Comparison of ENCODE assay signal across 17 mouse cellular contexts in genomic region chr9:46423184-46423967, GRCm38 (mm10).
A peak's percentile ranks its signal among the peaks of the same experiment; 100 is the strongest.
DNase-seq lines count a peak whose midpoint lies in the region; ATAC-seq and TF ChIP-seq lines count a peak whose summit lies in the region.
"Had no signal": no experiment of that assay in that cellular context is flagged by ENCODE, and none has a peak within 500 bp of the region (broad histone marks: within the 10 kb centered on the region; RNA-seq: fewer than 3 reads in every experiment).

No protein-coding gene starts in this region.

- no peak overlapping the region for H3K9ac ChIP-seq in CH12.LX (ENCODE audit: insufficient read depth, low read depth)
- H3K9ac ChIP-seq in hindbrain, embryonic 14.5 days, result no peak overlapping the region
- no peak overlapping the region for H3K9ac ChIP-seq in intestine, postnatal 0 days (ENCODE audit: low read depth, low read length)
- H3K9ac ChIP-seq: embryonic facial prominence, embryonic 15.5 days; forebrain, postnatal 0 days; heart, embryonic 12.5 days had no signal

- dilution Hi-C loops in CH12.LX (cut with MboI; ENCODE audit: extremely low pct_ligation_motif_present, extremely low pct_unique_long_range_greater_than_20kb, low sequenced_read_pairs), result no loop called here

- peaks cover 2 to 24% of the 10 kb centered on the region in 2 experiments; a peak in 2 of 4 replicates for H3K4me1 ChIP-seq in CH12.LX (ENCODE audit: control insufficient read depth in 1 of 2, insufficient read depth in 2 of 2)
- H3K4me1 ChIP-seq in hindbrain, embryonic 14.5 days (replicated peaks; ENCODE audit: control insufficient read depth, insufficient read depth, low read length), result peaks cover 20% of the 10 kb centered on the region
- no peaks in the 10 kb centered on the region for H3K4me1 ChIP-seq in intestine, postnatal 0 days (replicated peaks; ENCODE audit: control insufficient read depth, insufficient read depth, low read length)
- H3K4me1 ChIP-seq: embryonic facial prominence, embryonic 15.5 days; heart, embryonic 12.5 days had no signal

- H3K36me3 ChIP-seq in CH12.LX (replicated peaks in 1 of 2; ENCODE audit: control insufficient read depth in 1 of 2, insufficient read depth in 1 of 2, low read length in 1 of 2), result no peaks in the 10 kb centered on the region
- H3K36me3 ChIP-seq in hindbrain, embryonic 14.5 days (replicated peaks; ENCODE audit: control insufficient read depth, insufficient read depth), result no peaks in the 10 kb centered on the region
- no peaks in the 10 kb centered on the region for H3K36me3 ChIP-seq in intestine, postnatal 0 days (ENCODE audit: control insufficient read depth, insufficient read depth)
- H3K36me3 ChIP-seq: embryonic facial prominence, embryonic 15.5 days; heart, embryonic 12.5 days had no signal

- no peak for TF ChIP-seq POLR2A in CH12.LX (IDR thresholded peaks at IDR 0.05; ENCODE audit: low read depth, low read length)

- intact Hi-C loops in left cerebral cortex, postnatal 14 days (cut with DNase I), result no loop called here

- H3K27me3 ChIP-seq in CH12.LX (replicated peaks), result no peaks in the 10 kb centered on the region
- H3K27me3 ChIP-seq in hindbrain, embryonic 14.5 days (ENCODE audit: control insufficient read depth, insufficient read depth, low read length), result no peaks in the 10 kb centered on the region
- no peaks in the 10 kb centered on the region for H3K27me3 ChIP-seq in intestine, postnatal 0 days (replicated peaks; ENCODE audit: control insufficient read depth, insufficient read depth, low read length)
- H3K27me3 ChIP-seq: embryonic facial prominence, embryonic 15.5 days had no signal

- TF ChIP-seq EP300 in CH12.LX (IDR thresholded peaks at IDR 0.05; ENCODE audit: low read length), result no peak

- in situ Hi-C loops in CH12.LX (cut with MboI; ENCODE audit: low pct_ligation_motif_present, low pct_unique_long_range_greater_than_20kb, low sequenced_read_pairs), result no loop called here

- no peak overlapping the region for H3K27ac ChIP-seq in CH12.LX (ENCODE audit: insufficient read depth, low read depth)
- no peak overlapping the region for H3K27ac ChIP-seq in hindbrain, embryonic 14.5 days
- no peak overlapping the region for H3K27ac ChIP-seq in intestine, postnatal 0 days (ENCODE audit: low read depth, low read length)
- H3K27ac ChIP-seq: embryonic facial prominence, embryonic 15.5 days; kidney, postnatal 0 days had no signal

- no peak overlapping the region for H3K4me3 ChIP-seq in CH12.LX (replicated peaks in 1 of 3; ENCODE audit: low read depth in 2 of 3, low read length in 2 of 3, poor library complexity in 1 of 3)
- no peak overlapping the region for H3K4me3 ChIP-seq in hindbrain, embryonic 14.5 days (replicated peaks; ENCODE audit: low read length)
- H3K4me3 ChIP-seq in intestine, postnatal 0 days (ENCODE audit: low read depth, low read length), result no peak overlapping the region
- H3K4me3 ChIP-seq: embryonic facial prominence, embryonic 15.5 days; heart, embryonic 12.5 days; megakaryocyte, embryonic 14.5 days; myocyte had no signal

- 54% methylated on average over 12 of the region's 12 CpGs for WGBS in hindbrain, embryonic 14.5 days
- 68% methylated on average over 12 of the region's 12 CpGs for WGBS in intestine, postnatal 0 days

- DNase-seq in embryo, embryonic 10 days (ENCODE audit: low spot score), result peak; percentile 29
- no peak for DNase-seq in embryo, embryonic 9.5 days (ENCODE audit: extremely low spot score)
- peak; percentile 31 for DNase-seq in CH12.LX (ENCODE audit: extremely low read depth)
- DNase-seq in adrenal gland, adult 8-10 months, result peak; percentile 17
- DNase-seq in hindbrain, embryonic 14.5 days (ENCODE audit: low spot score), result no peak
- no peak for DNase-seq in layer of hippocampus, postnatal 25 days (ENCODE audit: extremely low spot score in 1 of 2, low spot score in 1 of 2)
- no peak for DNase-seq in left cerebral cortex, postnatal 14 days (ENCODE audit: low spot score in 2 of 2)
- DNase-seq: forebrain, postnatal 0 days; gastrocnemius, postnatal 14 days; layer of hippocampus, adult 9-11 months; lung, adult 2 months had no signal

- no peak for TF ChIP-seq RAD21 in CH12.LX (IDR thresholded peaks at IDR 0.05; ENCODE audit: low read depth, low read length)

- peak; percentile 21; the same call in 1 of the 2 replicates for ATAC-seq in hindbrain, embryonic 14.5 days (ENCODE audit: low FRiP score)
- ATAC-seq in intestine, postnatal 0 days, result no peak
- ATAC-seq: forebrain, postnatal 0 days had no signal

- no peak for TF ChIP-seq CTCF in CH12.LX (conservative IDR thresholded peaks at IDR 0.05 in 1 of 2, IDR thresholded peaks at IDR 0.05 in 1 of 2; ENCODE audit: low read depth in 2 of 2, low read length in 2 of 2)
- TF ChIP-seq CTCF in intestine, postnatal 0 days (IDR thresholded peaks at IDR 0.05; ENCODE audit: low read depth), result no peak

- no peaks in the 10 kb centered on the region for H3K9me3 ChIP-seq in CH12.LX (replicated peaks; ENCODE audit: low read length)
- H3K9me3 ChIP-seq in hindbrain, embryonic 14.5 days (ENCODE audit: control insufficient read depth, low read length), result no peaks in the 10 kb centered on the region
- no peaks in the 10 kb centered on the region for H3K9me3 ChIP-seq in intestine, postnatal 0 days (ENCODE audit: control insufficient read depth)
- H3K9me3 ChIP-seq: embryonic facial prominence, embryonic 15.5 days; heart, embryonic 12.5 days; megakaryocyte, embryonic 14.5 days had no signal

- no peaks in the 10 kb centered on the region for H3K79me2 ChIP-seq in CH12.LX (replicated peaks; ENCODE audit: control insufficient read depth, extremely low read depth, insufficient read depth, poor library complexity, severe bottlenecking)

- H3K4me2 ChIP-seq in CH12.LX (ENCODE audit: insufficient read depth, low read depth, poor library complexity, severe bottlenecking), result no peak overlapping the region
- no peak overlapping the region for H3K4me2 ChIP-seq in hindbrain, embryonic 14.5 days (replicated peaks)
- no peak overlapping the region for H3K4me2 ChIP-seq in intestine, postnatal 0 days (replicated peaks; ENCODE audit: low read depth)
- H3K4me2 ChIP-seq: embryonic facial prominence, embryonic 15.5 days; heart, embryonic 12.5 days had no signal

TF ChIP-seq in CH12.LX, 34 proteins besides CTCF, POLR2A, EP300 and RAD21:
- TF ChIP-seq MEF2A (IDR thresholded peaks at IDR 0.05; ENCODE audit: borderline replicate concordance, low read depth, low read length) (no peak), USF1 (IDR thresholded peaks at IDR 0.05; ENCODE audit: low read depth, low read length) (no peak), MAFK (IDR thresholded peaks at IDR 0.05; ENCODE audit: insufficient replicate concordance, low read length) (peak; percentile 78), GABPA (IDR thresholded peaks at IDR 0.05; ENCODE audit: insufficient replicate concordance, low read depth, low read length) (no peak), USF2 (conservative IDR thresholded peaks at IDR 0.05; ENCODE audit: low read depth, low read length) (no peak), BHLHE40 (IDR thresholded peaks at IDR 0.05; ENCODE audit: low read depth, low read length) (no peak)

Comparison
In these comparisons a context has a peak if more than half of its experiments do, and no peak if none do; other contexts are left out.
1. DNase-seq: peak in embryo, embryonic 10 days (single experiment), CH12.LX (single experiment) and adrenal gland, adult 8-10 months (single experiment); none in embryo, embryonic 9.5 days (single experiment), hindbrain, embryonic 14.5 days (single experiment), layer of hippocampus, postnatal 25 days (0 of 2) and left cerebral cortex, postnatal 14 days (0 of 2).